Mouse (Mus musculus) gonadal fat pad, adult 2 months (tissue): ENCODE measurements around the gene Rfxap. TPM values are rescaled to one million over a fixed set of nuclear protein-coding genes. Genes with fewer than 3 reads are reported as not detected.
A peak's percentile ranks its signal among the peaks of the same experiment; 100 is the strongest.

Experiments
- DNase-seq: peaks from one replicate; pipeline ENCODE4 v3.0.0-alpha.2; 2012; ENCODE audit warnings: low read depth
- polyA plus RNA-seq: library from polyadenylated mRNA; depleted of rRNA; stranded (reverse); fragments of >200 nt; gene quantifications from 2 replicates; pipeline ENCODE4 v1.2.3, GENCODE M21; 2012; rRNA removed

Rfxap gene
- 14.5 and 19.3 TPM in 2 replicates for polyA plus RNA-seq

- DNase-seq, result peak; percentile 49
Observed at GRCm38 (mm10) chr3:54807666-54808217, at the start of gene Rfxap. TSS of gene Rfxap (minus strand) at chr3:54807791.

- no peak for DNase-seq
Observed at GRCm38 (mm10) chr3:54835421-54835820, 27.8 kb upstream of the Rfxap start.

- no peak for DNase-seq
Observed at GRCm38 (mm10) chr3:54832491-54832890, 24.9 kb upstream of the Rfxap start.

- DNase-seq, result no peak
Observed at GRCm38 (mm10) chr3:54822526-54822925, 14.9 kb upstream of the Rfxap start.

- DNase-seq, result no peak
Observed at GRCm38 (mm10) chr3:54815292-54815691, 7.7 kb upstream of the Rfxap start.

GRCm38 (mm10) chr3:54814622-54815021, 7.0 kb upstream of the Rfxap start:
- DNase-seq, result no peak

GRCm38 (mm10) chr3:54813418-54813988, 5.9 kb upstream of the Rfxap start:
- DNase-seq, result no peak

GRCm38 (mm10) chr3:54811616-54812015, 4.0 kb upstream of the Rfxap start:
- DNase-seq, result no peak

- DNase-seq, result no peak
Observed at GRCm38 (mm10) chr3:54809111-54809510, 1.5 kb upstream of the Rfxap start.

- DNase-seq, result no peak
Observed at GRCm38 (mm10) chr3:54807061-54807661, 430 bp downstream of the Rfxap start.

GRCm38 (mm10) chr3:54803713-54804112, 3.9 kb downstream of the Rfxap start:
- no peak for DNase-seq

GRCm38 (mm10) chr3:54797211-54797610, 10.4 kb downstream of the Rfxap start:
- DNase-seq, result no peak

GRCm38 (mm10) chr3:54795806-54796205, 11.8 kb downstream of the Rfxap start:
- DNase-seq, result no peak

GRCm38 (mm10) chr3:54795379-54795778, 12.2 kb downstream of the Rfxap start:
- DNase-seq, result no peak

GRCm38 (mm10) chr3:54793762-54794161, 13.8 kb downstream of the Rfxap start:
- no peak for DNase-seq

- DNase-seq, result no peak
Observed at GRCm38 (mm10) chr3:54791822-54792677, 15.5 kb downstream of the Rfxap start.

- no peak for DNase-seq
Observed at GRCm38 (mm10) chr3:54790601-54791000, 17.0 kb downstream of the Rfxap start.

GRCm38 (mm10) chr3:54775989-54776631, 31.5 kb downstream of the Rfxap start:
- no peak for DNase-seq

- no peak for DNase-seq
Observed at GRCm38 (mm10) chr3:54773613-54774012, 34.0 kb downstream of the Rfxap start.

- DNase-seq, result no peak
Observed at GRCm38 (mm10) chr3:54769349-54770275, 38.0 kb downstream of the Rfxap start.

GRCm38 (mm10) chr3:54768592-54768991, 39.0 kb downstream of the Rfxap start:
- no peak for DNase-seq
